19 mouse cellular contexts compared by ENCODE assay signal in the genomic region with DNA sequence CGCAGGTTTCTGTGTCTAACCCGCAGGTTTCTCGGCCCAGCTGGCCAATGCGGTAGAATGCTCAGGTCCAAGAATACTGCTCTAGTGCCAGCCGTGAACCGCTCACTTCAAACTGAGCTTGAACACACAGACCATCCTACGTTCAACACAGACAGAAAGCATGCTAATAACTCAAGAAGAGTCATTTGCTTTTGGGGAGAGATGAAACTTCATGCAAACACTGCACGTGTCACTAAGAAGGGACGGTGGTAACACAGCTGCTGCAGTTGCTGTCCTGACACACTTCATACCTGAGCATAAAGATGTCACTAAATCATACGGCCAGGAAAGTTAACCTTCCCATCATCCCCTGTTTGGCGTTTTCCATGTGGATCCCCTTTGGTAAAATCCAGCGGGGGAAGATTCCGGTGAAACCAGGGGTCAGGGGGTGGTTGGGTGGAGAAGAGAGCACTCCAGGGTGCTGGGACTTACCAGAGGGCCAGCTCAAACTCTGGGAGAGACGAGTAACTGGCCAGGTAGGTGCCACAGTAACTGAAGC. TPM values are rescaled to one million over a fixed set of nuclear protein-coding genes. Genes with fewer than 3 reads are reported as not detected.
"Had no signal": no experiment of that assay in that cellular context is flagged by ENCODE, and none has a peak within 500 bp of the region (broad histone marks: within the 10 kb centered on the region; RNA-seq: fewer than 3 reads in every experiment).

No protein-coding gene starts in this region.

- H3K9ac ChIP-seq: liver, embryonic 15.5 days; liver, postnatal 0 days; lung, embryonic 15.5 days; midbrain, embryonic 13.5 days; midbrain, embryonic 15.5 days; neural tube, embryonic 12.5 days; stomach, embryonic 15.5 days had no signal

- H3K9me3 ChIP-seq: liver, embryonic 15.5 days; lung, embryonic 15.5 days; megakaryocyte, embryonic 14.5 days; midbrain, embryonic 13.5 days; midbrain, embryonic 15.5 days; neural tube, embryonic 12.5 days; stomach, embryonic 15.5 days had no signal

- ATAC-seq: liver, postnatal 0 days; lung, postnatal 0 days; midbrain, embryonic 13.5 days; midbrain, embryonic 15.5 days had no signal

- DNase-seq: liver, postnatal 0 days; lung, adult 2 months; lung, postnatal 14 days; lung, postnatal 36 days; right cerebral cortex, postnatal 14 days; thymus, adult 2 months; thymus, postnatal 25 days; thymus, postnatal 4 days had no signal

- H3K27me3 ChIP-seq: lung, embryonic 15.5 days; midbrain, embryonic 13.5 days; midbrain, embryonic 15.5 days; neural tube, embryonic 12.5 days; stomach, embryonic 15.5 days had no signal

- H3K4me2 ChIP-seq: liver, embryonic 15.5 days; lung, embryonic 15.5 days; midbrain, embryonic 13.5 days; midbrain, embryonic 15.5 days; neural tube, embryonic 12.5 days; stomach, embryonic 15.5 days had no signal

- H3K4me1 ChIP-seq: liver, embryonic 15.5 days; lung, embryonic 15.5 days; midbrain, embryonic 13.5 days; midbrain, embryonic 15.5 days; neural tube, embryonic 12.5 days; stomach, embryonic 15.5 days had no signal

- H3K36me3 ChIP-seq: liver, embryonic 15.5 days; lung, embryonic 15.5 days; midbrain, embryonic 13.5 days; midbrain, embryonic 15.5 days; neural tube, embryonic 12.5 days; stomach, embryonic 15.5 days had no signal

- H3K27ac ChIP-seq: liver, embryonic 15.5 days; lung, embryonic 15.5 days; macrophage; midbrain, embryonic 13.5 days; midbrain, embryonic 15.5 days; neural tube, embryonic 12.5 days; stomach, embryonic 15.5 days; stomach, postnatal 0 days had no signal

- H3K4me3 ChIP-seq: liver, embryonic 15.5 days; lung, embryonic 15.5 days; megakaryocyte, embryonic 14.5 days; midbrain, embryonic 13.5 days; midbrain, embryonic 15.5 days; neural tube, embryonic 12.5 days; stomach, embryonic 15.5 days had no signal

RNA-seq across cellular contexts. Expression of a gene that starts 35.4 kb away (rescaled TPM):
- total RNA-seq: monocyte, adult 5-6 weeks had no signal
